In the genomic region with DNA sequence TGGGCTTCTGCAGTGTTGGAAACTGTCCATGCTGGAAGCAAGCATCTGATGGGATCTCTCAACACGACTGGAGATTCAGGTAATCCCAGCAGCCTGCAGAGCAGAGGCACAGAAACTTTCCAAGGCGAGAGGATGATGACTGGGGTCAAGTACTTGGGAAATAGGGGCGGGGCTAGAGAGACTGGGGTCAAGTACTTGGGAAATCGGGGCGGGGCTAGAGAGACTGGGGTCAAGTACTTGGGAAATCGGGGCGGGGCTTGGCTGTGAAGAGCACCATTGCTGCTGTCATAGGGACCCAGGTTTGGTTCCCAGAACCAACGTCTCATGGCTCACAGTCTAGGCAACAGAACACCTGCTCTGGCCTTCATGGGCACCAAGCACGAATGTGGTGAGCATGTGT, we compare ENCODE assay signal across 30 mouse cellular contexts. TPM values are rescaled to one million over a fixed set of nuclear protein-coding genes. Genes with fewer than 3 reads are reported as not detected.
DNase-seq lines count a peak whose midpoint lies in the region; ATAC-seq and TF ChIP-seq lines count a peak whose summit lies in the region.
"Had no signal": no experiment of that assay in that cellular context is flagged by ENCODE, and none has a peak within 500 bp of the region (broad histone marks: within the 10 kb centered on the region; RNA-seq: fewer than 3 reads in every experiment).

No protein-coding gene starts in this region.

- no peak overlapping the region for H3K27ac ChIP-seq in liver, adult 2 months (replicated peaks; ENCODE audit: insufficient read depth, low read depth, low read length)
- no peak overlapping the region for H3K27ac ChIP-seq in hindbrain, postnatal 0 days
- H3K27ac ChIP-seq: embryonic facial prominence, embryonic 10.5 days; embryonic facial prominence, embryonic 13.5 days; forebrain, embryonic 12.5 days; forebrain, embryonic 15.5 days; heart, embryonic 15.5 days; hindbrain, embryonic 10.5 days; hindbrain, embryonic 13.5 days had no signal

- no peak for TF ChIP-seq POLR2A in liver, adult 2 months (IDR thresholded peaks at IDR 0.05; ENCODE audit: extremely low read depth, insufficient read depth, low read length)

- H3K4me3 ChIP-seq in liver, adult 2 months (ENCODE audit: insufficient read depth, low read depth, low read length), result no peak overlapping the region
- no peak overlapping the region for H3K4me3 ChIP-seq in hindbrain, postnatal 0 days (ENCODE audit: low read length)
- H3K4me3 ChIP-seq: embryonic facial prominence, embryonic 10.5 days; embryonic facial prominence, embryonic 13.5 days; erythroblast, embryonic 14.5 days; forebrain, embryonic 12.5 days; forebrain, embryonic 15.5 days; heart, embryonic 12.5 days; heart, embryonic 15.5 days; hindbrain, embryonic 10.5 days; hindbrain, embryonic 13.5 days had no signal

- TF ChIP-seq CTCF in liver, adult 2 months (IDR thresholded peaks at IDR 0.05; ENCODE audit: low read depth, low read length), result no peak
- no peak for TF ChIP-seq CTCF in hindbrain, postnatal 0 days (IDR thresholded peaks at IDR 0.05; ENCODE audit: low read depth)

- DNase-seq in liver, adult 2 months (ENCODE audit: extremely low read depth, low read depth, low spot score), result peak; percentile 15
- DNase-seq in liver (no peak), ES-CJ7 (ENCODE audit: low read depth, low spot score) (peak; percentile 85), R1 (ENCODE audit: low read depth, low spot score) (peak; percentile 95)
- no peak for DNase-seq in hindbrain, postnatal 0 days (ENCODE audit: low spot score)
- DNase-seq in thymus, postnatal 25 days, result no peak
- DNase-seq: adrenal gland, postnatal 14 days; cerebellum, adult 11 months; cerebellum, adult 8-10 months; cerebellum, postnatal 36 days; embryo, embryonic 11 days; gastrocnemius, postnatal 10 days; gastrocnemius, postnatal 36 days; heart, adult 11 months; heart, postnatal 10 days; heart, postnatal 36 days; kidney, adult 18-20 months had no signal

- no peaks in the 10 kb centered on the region for H3K79me2 ChIP-seq in liver, adult 2 months (ENCODE audit: control insufficient read depth, insufficient read depth, low read length)

- no peaks in the 10 kb centered on the region for H3K27me3 ChIP-seq in liver, adult 2 months (ENCODE audit: control insufficient read depth, insufficient read depth, low read length)
- H3K27me3 ChIP-seq in hindbrain, postnatal 0 days (ENCODE audit: insufficient read depth, low read length), result no peaks in the 10 kb centered on the region
- H3K27me3 ChIP-seq: embryonic facial prominence, embryonic 13.5 days; forebrain, embryonic 12.5 days; forebrain, embryonic 15.5 days; heart, embryonic 12.5 days; heart, embryonic 15.5 days; hindbrain, embryonic 13.5 days had no signal

- no peak overlapping the region for H3K9ac ChIP-seq in liver, adult 2 months (ENCODE audit: low read depth, low read length)
- H3K9ac ChIP-seq in hindbrain, postnatal 0 days (replicated peaks; ENCODE audit: low read length), result no peak overlapping the region
- H3K9ac ChIP-seq: embryonic facial prominence, embryonic 13.5 days; forebrain, embryonic 12.5 days; forebrain, embryonic 15.5 days; heart, embryonic 12.5 days; heart, embryonic 15.5 days; hindbrain, embryonic 13.5 days had no signal

- no peaks in the 10 kb centered on the region for H3K4me1 ChIP-seq in liver, adult 2 months (ENCODE audit: control insufficient read depth, insufficient read depth, low read length)
- no peaks in the 10 kb centered on the region for H3K4me1 ChIP-seq in hindbrain, postnatal 0 days (ENCODE audit: insufficient read depth, low read length)
- H3K4me1 ChIP-seq: embryonic facial prominence, embryonic 10.5 days; forebrain, embryonic 12.5 days; forebrain, embryonic 15.5 days; hindbrain, embryonic 10.5 days; hindbrain, embryonic 13.5 days had no signal

- H3K36me3 ChIP-seq in liver, adult 2 months (ENCODE audit: control insufficient read depth, insufficient read depth, low read length), result no peaks in the 10 kb centered on the region
- no peaks in the 10 kb centered on the region for H3K36me3 ChIP-seq in hindbrain, postnatal 0 days (ENCODE audit: insufficient read depth, low read length)
- H3K36me3 ChIP-seq: embryonic facial prominence, embryonic 10.5 days; embryonic facial prominence, embryonic 13.5 days; forebrain, embryonic 12.5 days; forebrain, embryonic 15.5 days; heart, embryonic 12.5 days; heart, embryonic 15.5 days; hindbrain, embryonic 10.5 days; hindbrain, embryonic 13.5 days had no signal

- WGBS in liver, adult 2 months, result 68% methylated on average over 9 of the region's 9 CpGs
- 84% methylated on average over 9 of the region's 9 CpGs for WGBS in hindbrain, postnatal 0 days

- H3K9me3 ChIP-seq in hindbrain, postnatal 0 days (ENCODE audit: low read length), result no peaks in the 10 kb centered on the region
- H3K9me3 ChIP-seq: embryonic facial prominence, embryonic 10.5 days; embryonic facial prominence, embryonic 13.5 days; forebrain, embryonic 12.5 days; forebrain, embryonic 15.5 days; heart, embryonic 12.5 days; heart, embryonic 15.5 days; hindbrain, embryonic 10.5 days; hindbrain, embryonic 13.5 days had no signal

- peak; percentile 39; the same call in 1 of the 2 replicates for ATAC-seq in megakaryocyte progenitor cell, adult 5-6 weeks (replicated peaks; ENCODE audit: poor library complexity)
- no peak for ATAC-seq in hindbrain, postnatal 0 days
- ATAC-seq: forebrain, embryonic 15.5 days; hindbrain, embryonic 16.5 days; inflammation-experienced regulatory T-cells, adult 6 months; intestine, embryonic 16.5 days had no signal

- H3K4me2 ChIP-seq in hindbrain, postnatal 0 days (ENCODE audit: low read depth, low read length), result no peak overlapping the region
- H3K4me2 ChIP-seq: embryonic facial prominence, embryonic 13.5 days; forebrain, embryonic 12.5 days; forebrain, embryonic 15.5 days; heart, embryonic 12.5 days; heart, embryonic 15.5 days; hindbrain, embryonic 13.5 days had no signal

RNA-seq across cellular contexts. Expression of a gene that starts 25.1 kb away (rescaled TPM):
- total RNA-seq in liver, adult 2 months (2014; rRNA removed), result 0.74 and 1.3 TPM in 2 replicates
- 0.22 and 0.43 TPM in 2 replicates for polyA plus RNA-seq in liver, adult 2 months (2012; rRNA removed)
- total RNA-seq in megakaryocyte progenitor cell, adult 5-6 weeks (2015), result 21.5 and 29.3 TPM in 2 replicates
- total RNA-seq in megakaryocyte progenitor cell, adult 5-6 weeks (2017), result 22.3 and 49.3 TPM in 2 replicates
- 28.5 and 30.2 TPM in 2 replicates for total RNA-seq in hindbrain, postnatal 0 days (2014; rRNA removed)
- 36.7 and 40.9 TPM in 2 replicates for polyA plus RNA-seq in hindbrain, postnatal 0 days (2015; fragmentation: Nextera tagmentation; extraction: Ambion mirVana)

Comparison
In these comparisons a context has a peak if more than half of its experiments do, and no peak if none do; other contexts are left out.
1. DNase-seq: peak in liver, adult 2 months (single experiment), ES-CJ7 (single experiment) and R1 (single experiment); none in liver (single experiment), hindbrain, postnatal 0 days (single experiment) and thymus, postnatal 25 days (single experiment).